Mouse (Mus musculus) c-Kit-negative CD71-positive TER-119-positive erythroid progenitor cells, embryonic 14.5 days (primary cell): ENCODE measurements around the gene Cyp2c37.
"Not testable (repeated sequence)": the region's sequence is repeated elsewhere in the genome, so short reads cannot be mapped to it uniquely, and the experiment has no call there.

Source experiments
- DNase-seq: peaks from one replicate; pipeline ENCODE4 v3.0.0-alpha.2; 2013; ENCODE audit warnings: low read depth, low spot score

Cyp2c37 gene

DNA sequence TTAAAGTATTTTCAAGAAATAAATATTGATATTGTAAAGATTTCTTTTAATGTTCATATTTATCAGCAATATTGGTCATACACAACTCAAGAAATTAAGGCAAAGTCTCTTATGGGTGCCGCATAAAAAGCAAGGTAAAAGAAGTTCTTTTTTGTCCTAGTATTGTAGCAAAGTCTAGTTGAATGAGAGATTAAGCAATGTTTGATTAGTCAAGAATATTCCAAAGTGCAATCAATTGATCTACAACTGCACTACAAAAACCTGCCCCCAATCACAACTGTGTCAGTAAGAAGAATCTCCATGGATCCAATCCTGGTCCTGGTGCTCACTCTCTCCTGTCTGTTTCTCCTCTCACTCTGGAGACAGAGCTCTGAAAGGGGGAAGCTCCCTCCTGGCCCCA is at the start of gene Cyp2c37:
Gene Cyp2c37 (plus strand): TSS at position 285 of the 400 bp plus-strand sequence.
- not testable (repeated sequence) for DNase-seq

DNA sequence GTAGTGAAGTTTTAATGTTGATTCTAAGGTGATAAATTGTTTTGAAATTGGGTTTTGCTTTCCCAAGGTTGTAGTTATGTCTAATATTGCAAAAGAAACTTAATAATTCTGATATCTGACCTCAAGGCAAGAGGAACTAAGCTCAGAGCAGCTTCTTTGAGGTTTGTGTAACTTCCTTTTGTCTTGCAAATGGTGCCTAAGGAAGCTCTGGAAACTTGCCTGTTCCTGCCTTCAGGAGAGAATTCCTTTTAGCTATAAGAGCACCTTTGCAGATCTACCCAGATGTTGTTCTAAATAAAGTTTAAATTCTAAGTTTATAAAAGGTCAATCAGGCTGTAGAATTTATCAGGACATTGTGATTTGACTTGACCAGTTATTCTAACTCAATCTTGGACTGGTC is 31.4 kb upstream of the Cyp2c37 start:
- DNase-seq, result not testable (repeated sequence)

- DNase-seq, result not testable (repeated sequence)
Observed at GRCm38 (mm10) chr19:39971096-39971495, 21.1 kb upstream of the Cyp2c37 start.

DNA sequence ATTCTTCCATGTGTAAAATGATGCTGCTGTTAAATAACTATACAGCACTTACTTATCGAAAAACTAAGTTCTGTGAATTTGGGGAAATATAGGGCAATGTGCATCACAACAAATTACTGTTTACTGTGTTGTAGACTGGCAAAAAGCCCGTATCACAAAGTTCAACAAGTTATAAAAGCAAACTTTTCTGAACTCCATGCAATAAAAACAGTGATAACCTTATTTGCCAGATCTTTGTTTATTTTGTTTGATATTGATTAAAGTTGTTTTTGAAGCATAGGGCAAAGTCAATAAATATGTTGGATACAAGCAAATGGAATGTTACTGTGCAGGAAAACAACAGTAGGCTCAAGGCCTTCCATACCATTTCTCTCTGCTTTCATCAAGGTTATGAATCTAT is 2.8 kb upstream of the Cyp2c37 start:
- DNase-seq, result no peak
